Mouse (Mus musculus): ENCODE measurements around the gene Cadm1. TPM values are rescaled to one million over a fixed set of nuclear protein-coding genes. Genes with fewer than 3 reads are reported as not detected.

Gene Cadm1
- total RNA-seq, 2 experiments from 2014 or later = 237 to 250 TPM

DNA sequence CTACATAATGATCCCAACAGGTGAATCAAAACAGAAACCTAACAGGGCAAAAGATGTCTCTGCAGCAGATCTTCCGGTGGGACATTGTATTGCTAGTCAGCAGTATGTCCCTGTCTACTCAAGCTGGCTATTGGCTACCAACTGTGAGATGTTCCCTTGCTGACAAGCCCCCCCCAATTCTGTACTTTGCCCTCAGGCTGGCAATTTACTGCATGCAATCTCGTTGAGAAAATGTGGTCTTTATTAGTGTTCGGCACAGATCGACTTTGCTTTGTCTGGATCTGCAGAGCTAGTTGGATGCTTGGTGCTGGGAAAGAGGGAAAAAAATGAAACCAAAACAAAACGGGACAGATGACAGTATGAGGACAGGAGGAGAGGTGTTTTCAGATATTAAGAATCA, 222.5 kb downstream of the Cadm1 start:
- TF ChIP-seq CTCF (conservative IDR thresholded peaks at IDR 0.05) = no peak
- Histone ChIP-seq H3K4me3 (no peak overlapping the region), H3K27ac (peak overlapping the region; percentile 86)
- no peak for DNase-seq (ENCODE audit: low spot score in 2 of 2)

DNA sequence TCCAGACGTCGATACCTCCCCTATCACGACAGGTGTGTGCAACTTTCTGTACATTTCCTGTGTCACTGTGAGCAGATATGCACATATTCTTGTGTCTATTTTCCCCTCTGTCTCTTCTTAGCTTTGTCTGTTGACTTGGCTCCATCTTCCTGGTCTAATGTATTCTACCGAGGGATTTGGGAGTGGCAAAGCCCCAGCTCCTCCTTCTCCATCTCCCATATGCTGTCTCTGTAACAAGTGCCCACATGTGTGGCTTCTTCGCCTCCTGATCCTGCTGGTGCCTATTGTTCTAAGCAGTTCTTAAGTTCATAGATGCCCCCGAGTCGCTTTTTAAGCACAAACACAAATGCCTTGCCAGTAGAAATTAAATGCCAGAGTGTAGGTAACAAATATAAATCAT, 223.2 kb downstream of the Cadm1 start:
- no peak for DNase-seq (ENCODE audit: low spot score in 2 of 2)
- peak overlapping the region; percentile 86 for H3K27ac ChIP-seq
- H3K4me3 ChIP-seq = no peak overlapping the region
- TF ChIP-seq CTCF (conservative IDR thresholded peaks at IDR 0.05) = no peak

DNA sequence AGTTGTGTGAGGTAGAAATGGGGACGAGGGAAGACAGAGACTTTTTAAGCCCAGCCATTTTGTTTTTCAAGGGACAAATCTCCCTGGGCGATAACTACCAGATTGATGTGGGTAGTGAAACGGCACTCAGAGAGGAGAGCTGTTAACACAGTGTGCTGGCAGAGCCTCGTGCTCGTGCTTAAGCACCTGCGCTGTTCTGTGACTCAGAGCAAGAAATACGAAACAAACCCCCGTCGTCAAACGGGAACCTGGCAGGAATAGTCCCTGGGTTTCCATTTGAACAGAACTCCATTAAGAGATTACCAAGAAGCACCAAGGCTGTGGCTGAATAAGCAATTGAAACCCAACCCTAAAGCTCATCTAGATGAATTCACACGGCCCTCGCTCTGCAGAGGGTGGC, 225.1 kb downstream of the Cadm1 start:
- TF ChIP-seq CTCF (conservative IDR thresholded peaks at IDR 0.05) = no peak
- Histone ChIP-seq H3K4me3 (no peak overlapping the region), H3K27ac (peak overlapping the region; percentile 86)
- peak; percentile 62 to 83 for DNase-seq (ENCODE audit: low spot score in 2 of 2)

DNA sequence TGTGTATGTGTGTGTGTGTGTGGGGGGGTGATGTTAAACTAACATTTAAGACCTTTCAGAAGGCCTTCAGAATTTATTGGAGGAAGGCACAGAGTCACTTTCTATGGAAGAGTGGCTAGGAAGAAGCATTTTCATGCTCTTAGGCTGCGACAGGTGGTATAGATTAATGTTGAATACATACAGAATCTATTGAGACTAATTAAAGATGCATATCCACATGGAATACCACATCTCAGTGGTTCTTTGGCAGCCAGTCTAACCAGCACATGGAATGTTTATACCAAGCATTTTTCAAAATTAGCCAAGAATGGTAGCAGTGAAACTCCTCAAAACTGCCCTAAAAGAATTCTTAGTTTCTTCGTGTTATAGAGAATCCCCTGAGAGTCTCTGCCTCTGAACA, 227.8 kb downstream of the Cadm1 start:
- H3K4me3 ChIP-seq = no peak overlapping the region
- no peak for TF ChIP-seq CTCF (conservative IDR thresholded peaks at IDR 0.05)
- peak overlapping the region; percentile 86 for H3K27ac ChIP-seq
- DNase-seq (ENCODE audit: low spot score in 2 of 2) = no peak

DNA sequence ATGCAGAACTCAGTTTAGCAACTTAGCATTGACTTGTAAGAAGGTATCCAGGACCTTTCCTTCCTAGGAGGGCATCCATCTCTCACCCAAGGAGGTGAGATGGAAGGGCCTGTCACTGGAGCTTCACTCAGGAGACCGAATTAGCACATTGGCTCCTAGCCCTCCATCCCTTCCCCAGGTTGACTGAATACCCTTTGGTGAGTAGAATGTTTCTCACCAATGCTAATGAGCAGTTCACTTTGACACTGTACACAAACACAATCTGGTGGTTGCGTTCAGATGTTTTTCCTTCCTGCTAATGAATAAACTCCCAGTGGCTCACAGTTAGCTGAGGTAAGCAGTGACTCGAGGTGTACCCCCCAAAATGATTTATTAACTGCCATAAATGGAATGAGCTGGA, 228.3 kb downstream of the Cadm1 start:
- H3K4me3 ChIP-seq = no peak overlapping the region
- peak overlapping the region; percentile 37 for H3K27ac ChIP-seq
- no peak for DNase-seq (ENCODE audit: low spot score in 2 of 2)
- no peak for TF ChIP-seq CTCF (conservative IDR thresholded peaks at IDR 0.05)

DNA sequence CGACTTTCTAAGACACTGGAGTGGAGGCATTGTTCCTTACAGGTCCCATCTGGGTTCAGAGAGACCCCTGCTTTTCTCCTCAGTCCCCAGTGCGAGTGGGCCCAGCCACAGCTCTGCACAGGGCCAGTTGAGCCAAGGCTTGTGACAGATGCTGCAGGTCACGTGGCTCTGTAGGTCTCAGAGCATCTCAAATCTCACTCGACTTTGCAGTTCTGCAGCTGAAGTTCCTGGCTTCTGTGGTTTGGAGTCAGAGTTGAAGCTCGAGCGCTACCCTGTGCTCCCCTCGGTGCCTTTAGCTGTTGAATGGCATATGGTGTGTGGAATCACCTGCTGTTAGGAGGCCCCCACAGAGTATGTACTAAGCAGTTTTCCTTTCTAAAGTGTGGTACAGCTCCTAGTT, 229.8 kb downstream of the Cadm1 start:
- Histone ChIP-seq H3K27ac (peak overlapping the region; percentile 87), H3K4me3 (no peak overlapping the region)
- peak in 1 of 2 experiments; percentile 47 for DNase-seq (ENCODE audit: low spot score in 2 of 2)
- no peak for TF ChIP-seq CTCF (conservative IDR thresholded peaks at IDR 0.05)

DNA sequence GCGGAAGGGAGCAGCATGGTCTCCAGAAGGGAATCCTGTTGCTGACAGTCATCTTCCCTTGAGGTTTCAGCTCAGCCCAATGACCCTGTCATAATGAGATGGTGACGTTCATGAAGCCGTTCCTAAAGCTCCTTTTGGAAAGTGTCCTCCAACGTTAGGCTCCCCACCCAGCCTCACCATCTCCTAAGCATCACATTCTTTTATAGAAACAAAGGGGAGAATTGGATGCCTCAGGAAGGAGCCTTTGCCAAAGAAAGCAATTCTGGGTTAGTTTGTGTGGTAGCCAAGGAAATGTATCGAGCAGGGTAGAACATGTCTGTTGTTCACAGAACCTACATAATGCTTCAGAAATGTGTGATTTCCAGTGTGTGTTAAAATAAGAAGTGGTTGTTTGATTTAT, 231.6 kb downstream of the Cadm1 start:
- no peak for TF ChIP-seq CTCF (conservative IDR thresholded peaks at IDR 0.05)
- Histone ChIP-seq H3K4me3 (no peak overlapping the region), H3K27ac (peak overlapping the region; percentile 87)
- DNase-seq (ENCODE audit: low spot score in 2 of 2) = no peak

DNA sequence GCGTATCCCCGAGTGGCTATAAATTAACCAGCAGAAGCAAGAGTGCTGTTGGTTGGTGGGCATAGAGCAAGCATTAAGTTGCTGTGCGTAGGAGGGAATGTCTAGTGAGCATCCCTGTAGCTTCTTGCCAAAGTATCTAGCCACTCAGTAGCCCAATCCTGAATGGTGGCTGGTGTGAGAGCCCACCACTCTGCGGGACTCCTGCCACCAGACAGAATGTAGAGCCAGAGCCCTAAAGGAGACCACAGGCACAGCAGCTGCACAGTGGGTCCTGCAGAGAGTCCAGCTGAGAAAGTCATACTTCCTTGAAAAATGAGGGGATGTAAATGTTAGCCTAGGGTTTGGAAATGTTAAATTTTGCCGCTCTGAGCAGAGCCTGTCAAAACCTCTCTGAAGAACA, 232.9 kb downstream of the Cadm1 start:
- DNase-seq (ENCODE audit: low spot score in 2 of 2) = no peak
- H3K27ac ChIP-seq = no peak overlapping the region; the same call in 1 of the 2 replicates
- H3K4me3 ChIP-seq = no peak overlapping the region
- TF ChIP-seq CTCF (conservative IDR thresholded peaks at IDR 0.05) = no peak

DNA sequence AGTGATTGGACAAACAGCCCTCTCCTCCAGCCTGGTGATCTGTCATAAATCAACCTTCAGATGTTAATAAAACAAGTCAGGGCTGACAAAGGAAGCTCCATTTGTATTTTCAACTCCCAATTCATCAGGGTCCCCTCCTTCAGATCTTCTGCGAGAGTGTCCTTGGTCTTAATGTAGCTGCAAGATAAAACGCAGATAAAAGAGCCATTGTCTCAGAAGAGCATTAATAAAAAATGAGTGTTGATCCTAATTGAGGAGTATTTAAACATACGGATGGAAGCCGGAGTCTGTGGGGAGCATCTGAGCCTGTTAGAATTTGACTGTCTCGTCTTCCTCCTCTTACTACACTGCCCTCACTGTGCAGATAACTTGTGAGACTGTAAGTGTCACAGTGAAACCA, 234.9 kb downstream of the Cadm1 start:
- H3K27ac ChIP-seq = no peak overlapping the region
- no peak for TF ChIP-seq CTCF (conservative IDR thresholded peaks at IDR 0.05)
- no peak overlapping the region for H3K4me3 ChIP-seq
- DNase-seq (ENCODE audit: low spot score in 2 of 2) = no peak

DNA sequence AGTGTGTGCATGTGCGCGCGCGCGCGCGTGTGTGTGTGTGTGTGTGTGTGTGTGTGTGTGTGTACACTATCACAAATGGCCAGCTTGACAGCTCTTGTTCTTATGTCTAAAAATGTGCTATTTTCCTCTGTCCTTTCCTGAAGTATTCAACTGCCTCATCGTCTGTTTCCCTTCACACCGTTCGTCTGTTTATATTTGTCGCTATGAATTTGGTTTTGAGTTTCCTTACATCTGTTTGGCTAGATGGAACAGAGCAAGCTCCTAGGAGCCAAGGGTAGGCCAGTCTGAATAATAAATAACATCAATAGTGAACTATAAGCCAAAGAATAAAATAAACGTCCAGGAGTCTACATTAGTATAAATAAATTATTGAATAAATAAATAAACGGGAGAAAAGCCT, 235.3 kb downstream of the Cadm1 start:
- Histone ChIP-seq H3K4me3 (no peak overlapping the region), H3K27ac (no peak overlapping the region)
- no peak for DNase-seq (ENCODE audit: low spot score in 2 of 2)
- TF ChIP-seq CTCF (conservative IDR thresholded peaks at IDR 0.05) = no peak

DNA sequence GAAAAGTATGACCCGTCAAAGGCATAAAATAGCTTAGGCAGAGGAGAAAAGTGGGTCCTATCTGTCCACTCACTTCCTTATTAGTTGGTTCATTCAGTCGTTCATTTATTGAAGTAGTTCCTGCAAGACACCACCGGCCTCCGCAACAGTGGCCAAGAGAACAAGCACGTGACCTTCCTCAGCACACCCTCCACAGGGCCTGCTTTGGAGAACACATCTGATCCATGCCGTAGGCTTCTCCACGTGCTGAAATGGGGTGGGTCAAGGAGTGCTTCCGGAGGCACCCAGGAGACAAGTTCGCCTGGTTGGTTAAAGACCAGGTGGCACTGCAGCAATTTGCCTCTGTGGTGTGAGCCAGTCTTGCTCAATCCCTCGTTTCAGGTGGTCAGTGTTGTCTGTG, 236.4 kb downstream of the Cadm1 start:
- DNase-seq (ENCODE audit: low spot score in 2 of 2) = no peak
- Histone ChIP-seq H3K4me3 (no peak overlapping the region), H3K27ac (no peak overlapping the region)
- no peak for TF ChIP-seq CTCF (conservative IDR thresholded peaks at IDR 0.05)

DNA sequence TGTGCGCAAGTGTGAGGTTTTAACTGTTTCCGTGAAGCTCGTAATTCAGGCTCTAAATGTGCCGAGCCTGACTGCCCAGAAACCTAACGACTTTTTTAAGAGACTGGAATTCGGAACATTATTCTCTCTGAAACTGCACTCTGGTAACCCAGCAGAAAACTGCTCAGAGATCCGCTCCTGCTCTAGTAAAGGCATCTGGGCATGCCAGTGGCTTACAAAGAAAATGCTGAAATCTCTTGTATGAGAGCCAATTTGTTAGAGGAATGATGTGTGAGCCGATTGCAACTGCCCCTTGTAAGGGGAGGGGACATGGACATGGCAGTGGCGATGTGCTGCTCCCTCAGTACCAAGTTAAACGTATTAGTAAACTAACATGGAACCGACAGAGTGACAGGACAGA, 240.9 kb downstream of the Cadm1 start:
- Histone ChIP-seq H3K27ac (peak overlapping the region; percentile 69), H3K4me3 (no peak overlapping the region)
- no peak for TF ChIP-seq CTCF (conservative IDR thresholded peaks at IDR 0.05)
- DNase-seq (ENCODE audit: low spot score in 2 of 2) = no peak

DNA sequence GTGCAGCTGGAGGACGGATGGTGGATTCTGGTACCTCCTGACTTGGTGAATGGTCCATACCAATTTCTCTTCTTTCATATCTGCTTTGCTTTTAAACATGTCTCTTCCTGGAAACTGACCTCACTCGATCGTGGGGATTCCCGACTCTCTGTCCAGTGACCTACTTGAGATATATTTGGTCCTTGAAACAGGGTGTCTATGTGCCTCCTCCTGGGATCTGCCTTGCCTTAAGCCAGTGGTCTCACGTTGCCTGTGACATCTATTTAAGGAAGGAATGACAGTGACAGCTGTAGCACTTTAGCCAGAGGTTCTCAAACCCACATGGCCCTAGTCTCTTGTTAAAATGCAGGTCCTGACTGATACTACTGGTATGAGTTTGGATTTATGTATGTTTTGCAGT, 242.0 kb downstream of the Cadm1 start:
- no peak for DNase-seq (ENCODE audit: low spot score in 2 of 2)
- no peak for TF ChIP-seq CTCF (conservative IDR thresholded peaks at IDR 0.05)
- Histone ChIP-seq H3K4me3 (no peak overlapping the region), H3K27ac (peak overlapping the region; percentile 69)

DNA sequence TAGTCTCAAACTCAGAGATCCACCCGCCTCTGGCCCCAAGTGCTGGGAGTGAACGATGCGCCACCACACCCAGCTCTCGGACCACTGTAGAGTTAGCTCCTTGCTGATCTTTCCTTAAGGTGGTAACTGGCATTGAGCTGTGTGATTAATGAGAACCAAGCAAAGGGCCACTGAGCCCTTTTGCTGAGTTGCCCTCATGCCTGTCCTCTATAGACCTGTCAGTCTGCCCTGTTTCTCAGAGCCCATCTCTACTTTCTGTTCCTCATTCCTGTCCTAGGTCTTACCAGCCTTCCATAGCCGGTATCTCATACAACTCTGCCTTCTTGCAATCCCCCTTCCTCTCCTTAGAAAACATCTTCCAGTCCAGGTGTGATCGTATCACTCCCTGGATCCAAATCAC, 242.8 kb downstream of the Cadm1 start:
- Histone ChIP-seq H3K4me3 (no peak overlapping the region), H3K27ac (no peak overlapping the region)
- no peak for DNase-seq (ENCODE audit: low spot score in 2 of 2)
- TF ChIP-seq CTCF (conservative IDR thresholded peaks at IDR 0.05) = no peak

All from layer of hippocampus, adult 2 months (tissue).